Mouse (Mus musculus): ENCODE measurements around the gene Styx.

- TF ChIP-seq POLR2A (IDR thresholded peaks at IDR 0.05; ENCODE audit: borderline replicate concordance, insufficient read depth, low read length) (no peak), CTCF (IDR thresholded peaks at IDR 0.05; ENCODE audit: borderline replicate concordance, insufficient read depth, low read depth, low read length) (peak; percentile 48; the same call in 1 of the 2 replicates)
Observed at GRCm38 (mm10) chr14:45423220-45423619, 72.3 kb downstream of the Styx start.

All from cerebellum, adult 2 months (tissue).